Mouse (Mus musculus) small intestine, adult 2 months (tissue): ENCODE results near the gene Tmem79. TPM values are rescaled to one million over a fixed set of nuclear protein-coding genes. Genes with fewer than 3 reads are reported as not detected.

Experiments used
- H3K27ac ChIP-seq: fragments of 200-500 bp; 2 replicates; pipeline ENCODE4 v1.5.1; 2012; ENCODE audit warnings: low read depth, low read length, control low read depth, inconsistent platforms; ENCODE audit not compliant: insufficient read depth
- H3K27me3 ChIP-seq: fragments of 200-500 bp; 2 replicates; pipeline ENCODE4 v1.6.1; 2012; ENCODE audit warnings: mild to moderate bottlenecking, moderate library complexity, low read length, inconsistent platforms; ENCODE audit not compliant: control insufficient read depth, insufficient read depth
- H3K36me3 ChIP-seq: fragments of 200-500 bp; 2 replicates; pipeline ENCODE4 v1.6.1; 2012; ENCODE audit warnings: mild to moderate bottlenecking, low read length, control low read depth, inconsistent platforms; ENCODE audit not compliant: control insufficient read depth, insufficient read depth
- H3K4me1 ChIP-seq: fragments of 200-500 bp; 2 replicates; pipeline ENCODE4 v1.6.1; 2012; ENCODE audit warnings: low read length, inconsistent platforms, mixed read lengths; ENCODE audit not compliant: control insufficient read depth, insufficient read depth, insufficient read length
- H3K4me3 ChIP-seq: fragments of 200-500 bp; 2 replicates; pipeline ENCODE4 v1.5.1; 2012; ENCODE audit warnings: low read depth, mild to moderate bottlenecking, control low read depth, inconsistent platforms, low read length, moderate library complexity
- CTCF ChIP-seq: fragments of 200-500 bp; IDR thresholded peaks from 2 replicates; pipeline ENCODE4 v1.5.1; 2012; ENCODE audit warnings: low read depth, mild to moderate bottlenecking, control low read depth, inconsistent platforms, low read length, moderate library complexity, mixed read lengths; ENCODE audit not compliant: insufficient replicate concordance, insufficient read length; ENCODE audit errors: extremely low read depth
- POLR2A ChIP-seq: fragments of 200-500 bp; IDR thresholded peaks from 2 replicates; pipeline ENCODE4 v1.6.1; 2012; ENCODE audit warnings: low read depth, mild to moderate bottlenecking, control low read depth, inconsistent platforms, low read length, moderate library complexity
- WGBS: fragments of 180-500 bp; shearing (Covaris S2); methylation state at CpG from one replicate; pipeline ENCODE4 v1.1.7; 2018; 5-methylcytosine and 5-hydroxymethylcytosine counted together
- polyA plus RNA-seq: library from polyadenylated mRNA; depleted of rRNA; stranded (reverse); fragments of >200 nt; gene quantifications from 2 replicates; pipeline ENCODE4 v1.2.3, GENCODE M21; 2012

Tmem79 gene
- polyA plus RNA-seq, 1 experiment, result 47.1 TPM

- TF ChIP-seq POLR2A (no peak), CTCF (no peak)
- Histone ChIP-seq H3K27me3 (no peaks in the 10 kb centered on the region), H3K4me1 (peaks cover 16% of the 10 kb centered on the region), H3K36me3 (peaks cover 2% of the 10 kb centered on the region; the same call in 1 of the 2 replicates), H3K27ac (peak overlapping the region; percentile 99), H3K4me3 (peak overlapping the region; percentile 75)
- WGBS, result under 1% methylated on average over 27 of the region's 27 CpGs
These were observed 403 bp downstream of the Tmem79 start for GRCm38 (mm10) chr3:88335436-88336053.

- Histone ChIP-seq H3K36me3 (peaks cover 2% of the 10 kb centered on the region; the same call in 1 of the 2 replicates), H3K4me1 (peaks cover 16% of the 10 kb centered on the region), H3K27me3 (no peaks in the 10 kb centered on the region), H3K27ac (peak overlapping the region; percentile 99), H3K4me3 (peak overlapping the region; percentile 75)
- WGBS, result 9% methylated on average over 3 of the region's 3 CpGs
- TF ChIP-seq CTCF (no peak), POLR2A (no peak)
These were observed 979 bp downstream of the Tmem79 start for GRCm38 (mm10) chr3:88334902-88335435.

- Histone ChIP-seq H3K27ac (peak overlapping the region; percentile 99), H3K36me3 (peaks cover 7% of the 10 kb centered on the region), H3K4me3 (peak overlapping the region; percentile 64), H3K27me3 (no peaks in the 10 kb centered on the region), H3K4me1 (peaks cover 16% of the 10 kb centered on the region)
- 23% methylated on average over 12 of the region's 12 CpGs for WGBS
- TF ChIP-seq POLR2A (0 out of 2 replicates have a peak, but pooled peaks have one; percentile 11), CTCF (no peak)
These were observed 1.8 kb downstream of the Tmem79 start for GRCm38 (mm10) chr3:88334029-88334658.

- 11% methylated on average over 2 of the region's 2 CpGs for WGBS
- TF ChIP-seq CTCF, result peak; percentile 77; the same call in 1 of the 2 replicates
- TF ChIP-seq POLR2A, result no peak
- Histone ChIP-seq H3K4me3 (no peak overlapping the region), H3K4me1 (peaks cover 11% of the 10 kb centered on the region), H3K27me3 (no peaks in the 10 kb centered on the region), H3K27ac (no peak overlapping the region), H3K36me3 (peaks cover 18% of the 10 kb centered on the region)
These were observed 4.7 kb downstream of the Tmem79 start for GRCm38 (mm10) chr3:88331282-88331681.

- WGBS, result 65% methylated on average over 5 of the region's 5 CpGs
- TF ChIP-seq POLR2A, result no peak
- TF ChIP-seq CTCF, result no peak
- no peaks in the 10 kb centered on the region for H3K27me3 ChIP-seq
- H3K27ac ChIP-seq, result no peak overlapping the region
- peaks cover 18% of the 10 kb centered on the region for H3K36me3 ChIP-seq
- no peak overlapping the region for H3K4me3 ChIP-seq
- H3K4me1 ChIP-seq, result peaks cover 17% of the 10 kb centered on the region
These were observed 7.0 kb downstream of the Tmem79 start for GRCm38 (mm10) chr3:88328956-88329355.

GRCm38 (mm10) chr3:88324951-88325405 is 11.0 kb downstream of the Tmem79 start, which contains the start of gene Glmp:
Gene Glmp (plus strand): TSS chr3:88325023.
- peaks cover 35% of the 10 kb centered on the region for H3K36me3 ChIP-seq
- H3K27ac ChIP-seq, result no peak within 1 kb of the TSS
- H3K4me1 ChIP-seq, result peaks cover 7% of the 10 kb centered on the region; the same call in 1 of the 2 replicates
- 0% methylated on average over 10 of the region's 10 CpGs for WGBS
- TF ChIP-seq CTCF, result no peak
- peak; percentile 35; the same call in 1 of the 2 replicates for TF ChIP-seq POLR2A
- peak within 1 kb of the TSS; percentile 84 for H3K4me3 ChIP-seq
- no peaks in the 10 kb centered on the region for H3K27me3 ChIP-seq

- peaks cover 32% of the 10 kb centered on the region for H3K36me3 ChIP-seq
- WGBS, result 35% methylated on average over 1 of the region's 1 CpGs
- H3K27me3 ChIP-seq, result no peaks in the 10 kb centered on the region
- no peaks in the 10 kb centered on the region for H3K4me1 ChIP-seq
- TF ChIP-seq CTCF, result no peak
- TF ChIP-seq POLR2A, result no peak
- no peak overlapping the region for H3K4me3 ChIP-seq
- no peak overlapping the region for H3K27ac ChIP-seq
These were observed 36.8 kb downstream of the Tmem79 start for GRCm38 (mm10) chr3:88299172-88299571.
